ENCODE assay signal across 18 mouse cellular contexts in the genomic region with DNA sequence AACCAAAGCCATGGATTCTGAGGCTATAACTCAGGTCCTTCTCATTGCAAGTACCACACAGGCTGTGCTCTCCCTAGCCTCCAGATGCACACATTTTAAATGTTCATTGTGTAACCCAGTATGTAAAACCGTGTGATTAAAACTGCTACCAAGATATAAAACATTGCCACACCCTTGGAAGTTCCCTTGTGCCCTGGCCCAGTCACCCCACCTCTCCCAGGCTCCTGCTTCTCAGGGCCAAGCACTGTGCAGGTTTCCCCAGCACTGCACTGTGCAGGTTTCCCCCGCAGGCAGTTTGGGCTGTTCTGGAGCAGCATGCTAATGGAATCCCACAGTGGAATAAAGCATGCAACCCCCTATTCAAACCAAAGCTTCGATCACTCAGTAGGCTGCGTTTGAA.
"Had no signal": no experiment of that assay in that cellular context is flagged by ENCODE, and none has a peak within 500 bp of the region (broad histone marks: within the 10 kb centered on the region; RNA-seq: fewer than 3 reads in every experiment).

No protein-coding gene starts in this region.

- H3K4me1 ChIP-seq: intestine, embryonic 15.5 days had no signal

- H3K9ac ChIP-seq: intestine, embryonic 15.5 days; limb, embryonic 12.5 days; limb, embryonic 15.5 days; liver, embryonic 15.5 days; lung, embryonic 14.5 days had no signal

- H3K9me3 ChIP-seq: intestine, embryonic 15.5 days; limb, embryonic 12.5 days; limb, embryonic 15.5 days; liver, embryonic 15.5 days had no signal

- DNase-seq: kidney, adult 11 months; kidney, adult 9 months; kidney, postnatal 14 days; kidney, postnatal 4 days; layer of hippocampus, postnatal 36 days; lung, embryonic 14.5 days; midbrain, embryonic 14.5 days; thymus, adult 18-20 months; thymus, postnatal 36 days had no signal

- H3K4me3 ChIP-seq: intestine, embryonic 15.5 days; left cerebral cortex, adult 2 months; limb, embryonic 12.5 days; limb, embryonic 15.5 days; liver, embryonic 15.5 days; megakaryocyte, embryonic 14.5 days had no signal

- H3K27me3 ChIP-seq: intestine, embryonic 15.5 days; limb, embryonic 12.5 days; limb, embryonic 15.5 days; liver, embryonic 15.5 days had no signal

- H3K27ac ChIP-seq: intestine, embryonic 15.5 days; left cerebral cortex, adult 2 months; limb, embryonic 12.5 days; limb, embryonic 15.5 days; liver, embryonic 15.5 days; macrophage had no signal

- ATAC-seq: intestine, embryonic 15.5 days; lung, postnatal 0 days had no signal

- H3K4me2 ChIP-seq: intestine, embryonic 15.5 days; limb, embryonic 12.5 days; limb, embryonic 15.5 days; liver, embryonic 15.5 days; lung, embryonic 14.5 days; midbrain, embryonic 11.5 days had no signal

- H3K36me3 ChIP-seq: intestine, embryonic 15.5 days; limb, embryonic 12.5 days; limb, embryonic 15.5 days; liver, embryonic 15.5 days had no signal
